Mouse (Mus musculus) thymus, postnatal 36 days (tissue): ENCODE results near the gene Gpatch2l.

ENCODE experiments used
- DNase-seq, 2 experiments: peaks; one replicate each; pipeline ENCODE4 v3.0.0; 2022; ENCODE audit warnings: mixed read lengths in 2 of 2

Gene Gpatch2l

GRCm38 (mm10) chr12:86280000-86280399 is 38.3 kb downstream of the Gpatch2l start:
- DNase-seq, result no peak

DNA sequence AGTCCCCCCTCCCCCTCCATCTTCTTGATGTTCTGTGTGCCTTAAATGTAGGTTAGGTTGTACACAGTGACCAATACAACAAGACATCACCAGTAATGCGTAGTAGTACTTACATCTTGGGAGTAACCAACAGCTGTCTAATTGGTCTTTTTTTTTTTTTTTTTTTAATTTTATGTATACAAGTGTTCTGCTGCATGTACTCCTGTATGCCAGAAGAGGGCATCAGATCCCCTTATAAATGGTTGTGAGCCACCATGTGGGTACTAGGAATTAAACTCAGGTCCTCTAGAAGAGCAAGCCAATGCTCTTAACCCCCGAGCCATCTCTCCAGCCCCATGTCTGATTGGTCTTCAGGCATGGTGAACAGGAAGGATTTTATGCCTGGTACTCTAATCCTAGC is 44.0 kb downstream of the Gpatch2l start:
- no peak for DNase-seq

- no peak for DNase-seq
Observed at GRCm38 (mm10) chr12:86297450-86297849, 55.8 kb downstream of the Gpatch2l start.

- DNase-seq, result no peak
Observed at GRCm38 (mm10) chr12:86302973-86303372, 61.3 kb downstream of the Gpatch2l start.

DNA sequence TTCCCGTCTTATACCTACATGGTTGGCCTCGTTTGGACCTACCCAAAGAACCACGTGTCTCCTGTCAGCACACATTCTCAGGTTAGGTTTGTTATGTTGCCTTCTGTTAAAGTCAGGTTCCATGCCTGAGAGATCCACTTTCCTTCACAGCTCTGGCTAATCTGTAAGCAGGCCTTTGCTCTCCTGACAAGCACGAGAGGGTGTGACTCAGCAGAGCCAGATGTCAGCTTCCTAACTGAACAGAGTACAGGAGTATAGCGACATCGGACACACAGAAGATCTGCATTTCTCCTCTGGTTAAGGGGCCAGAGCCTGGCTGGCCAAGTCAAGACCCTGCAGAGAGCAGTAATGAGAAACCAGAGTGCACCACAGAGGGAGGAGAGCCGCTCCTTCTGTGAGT is 63.4 kb downstream of the Gpatch2l start:
- DNase-seq, result peak; percentile 19 to 26

DNA sequence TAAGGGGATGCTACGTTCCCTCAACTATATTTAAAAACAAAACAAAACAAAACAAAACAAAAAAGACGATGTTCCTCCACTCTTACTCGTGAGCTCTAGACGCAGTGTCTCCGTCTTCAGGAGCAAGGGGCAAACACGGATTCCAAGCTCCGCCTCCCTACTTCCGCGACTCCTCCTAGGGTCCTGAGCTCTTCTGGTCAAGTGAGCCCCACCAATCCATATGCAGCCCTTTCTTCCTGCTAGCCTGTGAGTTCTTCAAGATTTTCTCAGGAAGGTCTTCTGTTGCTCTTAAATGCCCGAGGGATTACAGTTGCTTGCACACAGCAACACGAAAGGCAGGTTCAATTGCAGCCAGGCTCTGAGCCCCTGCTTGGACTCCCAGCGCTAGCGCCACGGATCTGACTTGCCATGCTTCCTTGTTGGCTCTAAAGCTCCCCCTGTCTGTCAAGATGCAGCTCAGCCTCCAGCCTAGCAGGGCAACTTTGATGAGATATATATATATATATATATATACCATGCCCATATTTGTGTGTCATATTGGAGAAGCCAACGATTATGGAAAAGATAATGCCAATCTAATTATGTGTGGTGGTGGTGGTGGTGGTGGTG is 64.1 kb downstream of the Gpatch2l start:
- DNase-seq, result peak; percentile 65 to 70

- peak; percentile 47 to 64 for DNase-seq
Observed at GRCm38 (mm10) chr12:86309474-86309873, 67.8 kb downstream of the Gpatch2l start.

- DNase-seq, result peak; percentile 53 to 68
Observed at GRCm38 (mm10) chr12:86309902-86310301, 68.2 kb downstream of the Gpatch2l start.

- DNase-seq, result no peak
Observed at GRCm38 (mm10) chr12:86320629-86321028, 79.0 kb downstream of the Gpatch2l start.

GRCm38 (mm10) chr12:86324297-86324696 is 82.6 kb downstream of the Gpatch2l start:
- no peak for DNase-seq

- DNase-seq, result no peak
Observed at GRCm38 (mm10) chr12:86329813-86330212, 88.2 kb downstream of the Gpatch2l start.

DNA sequence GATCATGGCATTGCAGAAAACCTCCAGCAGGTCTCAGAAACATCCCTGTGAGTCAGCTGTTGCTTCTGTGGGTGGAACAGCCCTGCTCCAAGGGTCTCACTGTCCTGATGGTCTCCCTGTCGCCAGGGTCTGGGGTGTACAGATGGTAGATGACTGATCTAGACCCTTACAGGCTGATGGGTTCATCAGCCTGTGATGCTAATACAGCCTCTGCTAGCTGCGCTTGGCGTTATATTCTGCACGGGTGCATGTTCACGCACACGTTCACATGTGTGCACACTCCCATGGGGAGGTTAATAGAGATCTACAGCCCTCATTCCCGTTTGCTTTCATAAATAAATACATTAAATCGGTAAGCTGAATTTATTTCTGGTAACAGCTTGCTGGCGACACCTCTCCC is 89.0 kb downstream of the Gpatch2l start:
- no peak for DNase-seq

DNA sequence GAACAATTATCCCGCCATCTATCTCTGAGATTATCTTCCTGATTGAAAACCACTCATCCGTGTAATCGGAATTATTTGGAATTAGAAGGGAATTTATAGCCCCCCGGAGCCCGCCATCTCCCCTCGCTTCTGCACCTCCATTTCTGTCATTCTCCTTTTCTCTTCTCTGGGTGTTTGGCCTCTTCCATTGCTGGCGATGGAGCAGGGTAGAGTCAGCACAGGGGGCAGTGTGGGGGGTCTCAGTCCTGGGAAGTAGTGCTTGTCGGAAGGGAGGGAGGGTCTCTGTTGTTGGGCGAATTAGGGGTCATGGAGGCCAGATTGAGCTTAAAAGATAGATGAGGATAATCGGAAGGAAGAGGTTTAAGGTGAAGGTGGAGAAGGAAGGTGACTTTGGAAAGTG is 89.6 kb downstream of the Gpatch2l start:
- no peak for DNase-seq

DNA sequence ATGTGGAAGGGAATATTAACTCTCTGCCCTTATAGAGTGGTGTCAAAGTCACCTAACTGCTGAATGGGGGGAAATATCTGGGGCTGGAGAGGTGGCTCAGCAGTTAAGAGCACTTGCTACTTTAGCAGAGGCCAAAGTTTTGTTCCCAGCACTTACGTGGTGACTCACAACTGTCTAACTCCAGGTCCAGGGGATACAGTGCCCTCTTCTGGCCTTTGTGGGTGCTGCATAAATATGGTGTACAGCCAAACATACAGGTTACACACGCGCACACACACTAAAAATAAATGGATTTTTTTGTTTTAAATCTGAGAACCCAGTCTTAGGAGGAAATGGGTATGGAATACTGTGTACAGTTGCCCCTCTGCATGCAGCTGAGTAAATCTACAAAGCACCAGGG is 94.6 kb downstream of the Gpatch2l start:
- DNase-seq, result peak in 1 of 2 experiments; percentile 7

DNA sequence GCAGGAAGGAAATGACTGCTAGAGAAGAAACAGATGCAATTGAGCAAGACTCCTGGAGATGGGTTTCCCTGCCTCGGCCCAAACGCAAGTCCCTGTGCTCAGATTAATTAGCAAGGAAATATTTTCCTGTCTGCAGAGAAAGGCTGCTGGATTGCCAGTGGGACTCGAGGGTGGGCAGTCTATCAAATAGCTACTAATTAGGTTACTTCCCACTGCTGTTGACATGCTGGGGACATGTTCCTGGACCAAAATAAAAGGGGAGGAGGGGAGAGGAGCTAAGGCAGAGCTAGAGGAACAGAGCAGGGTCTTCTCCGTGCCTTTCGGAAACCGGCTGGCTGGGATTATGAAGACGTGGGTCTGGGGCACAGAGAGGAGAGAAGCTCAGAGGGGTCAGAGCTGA is 95.2 kb downstream of the Gpatch2l start:
- no peak for DNase-seq
